Mouse (Mus musculus) embryonic fibroblast, embryonic 13.5 days (primary cell): ENCODE results near the gene Bbs9.

ENCODE experiments used
- CTCF ChIP-seq: IDR thresholded peaks from 2 replicates; pipeline ENCODE4 v1.5.1; 2011; ENCODE audit warnings: mild to moderate bottlenecking, control low read depth, low read length, moderate library complexity, borderline replicate concordance; ENCODE audit not compliant: insufficient read depth
- POLR2A ChIP-seq: IDR thresholded peaks from 2 replicates; pipeline ENCODE4 v1.6.1; 2011; ENCODE audit warnings: low read depth, mild to moderate bottlenecking, control low read depth, low read length, moderate library complexity

DNA sequence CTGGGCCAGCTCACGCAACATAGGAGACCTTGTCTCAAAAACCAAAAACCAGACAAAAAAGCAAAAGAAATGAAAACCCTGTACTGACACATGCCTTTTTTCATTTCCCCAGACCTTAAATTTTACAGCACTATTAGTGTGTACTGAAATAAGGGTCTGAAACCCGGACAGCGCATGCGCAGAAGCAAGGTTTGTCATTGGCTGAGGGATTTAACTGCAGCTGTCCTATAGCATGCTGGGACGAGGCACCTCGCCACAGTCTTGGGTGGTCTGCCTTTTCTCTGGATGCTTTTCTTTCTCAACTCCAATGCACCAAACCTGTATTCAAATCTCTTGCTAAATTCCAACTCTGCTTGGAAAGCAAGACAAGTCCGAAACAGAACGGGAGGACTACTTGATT, 3.4 kb downstream of the Bbs9 start:
- no peak for TF ChIP-seq CTCF
- no peak for TF ChIP-seq POLR2A
